ENCODE assay signal across 44 mouse cellular contexts in the genomic region with DNA sequence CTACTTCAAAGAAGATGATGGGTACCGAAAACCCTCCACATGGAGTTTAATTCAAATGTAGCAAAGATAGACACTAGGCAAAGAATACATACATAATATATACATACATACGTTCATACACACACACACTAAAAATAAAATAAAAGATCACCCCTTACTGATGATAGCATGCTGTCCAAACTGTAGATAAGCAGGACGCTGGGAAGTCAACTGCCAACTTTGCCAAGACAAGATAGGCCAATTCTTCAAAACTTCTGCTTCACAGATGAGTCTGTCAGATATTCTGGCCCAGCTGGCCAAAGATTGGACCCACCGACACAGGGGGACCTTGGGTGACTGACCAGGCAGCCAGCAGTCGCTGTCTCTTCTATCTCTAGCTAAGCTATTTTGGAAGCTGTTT. TPM values are rescaled to one million over a fixed set of nuclear protein-coding genes. Genes with fewer than 3 reads are reported as not detected.
"Had no signal": no experiment of that assay in that cellular context is flagged by ENCODE, and none has a peak within 500 bp of the region (broad histone marks: within the 10 kb centered on the region; RNA-seq: fewer than 3 reads in every experiment).

No protein-coding gene starts in this region.

- H3K4me1 ChIP-seq: limb, embryonic 12.5 days; limb, embryonic 13.5 days; limb, embryonic 15.5 days; liver, embryonic 12.5 days; liver, embryonic 13.5 days; liver, embryonic 15.5 days; lung, embryonic 15.5 days; midbrain, embryonic 12.5 days; midbrain, embryonic 13.5 days; midbrain, embryonic 15.5 days had no signal

- H3K36me3 ChIP-seq: limb, embryonic 10.5 days; limb, embryonic 12.5 days; limb, embryonic 13.5 days; limb, embryonic 15.5 days; liver, embryonic 12.5 days; liver, embryonic 13.5 days; liver, embryonic 15.5 days; lung, embryonic 15.5 days; midbrain, embryonic 10.5 days; midbrain, embryonic 12.5 days; midbrain, embryonic 13.5 days; midbrain, embryonic 15.5 days had no signal

- DNase-seq: left cerebral cortex, postnatal 4 days; liver; liver, embryonic 13.5 days; liver, postnatal 0 days; lung, adult 18-20 months; lung, adult 2 months; lung, embryonic 14.5 days; lung, postnatal 10 days; lung, postnatal 14 days; lung, postnatal 36 days; lung, postnatal 4 days; midbrain, embryonic 14.5 days had no signal

- H3K27me3 ChIP-seq: limb, embryonic 12.5 days; limb, embryonic 13.5 days; limb, embryonic 15.5 days; liver, embryonic 13.5 days; lung, embryonic 15.5 days; midbrain, embryonic 13.5 days; midbrain, embryonic 15.5 days had no signal

- ATAC-seq: liver, embryonic 12.5 days; liver, postnatal 0 days; lung, postnatal 0 days; midbrain, embryonic 13.5 days; midbrain, embryonic 15.5 days; midbrain, embryonic 16.5 days had no signal

- H3K9me3 ChIP-seq: limb, embryonic 10.5 days; limb, embryonic 12.5 days; limb, embryonic 13.5 days; limb, embryonic 15.5 days; liver, embryonic 12.5 days; liver, embryonic 13.5 days; liver, embryonic 15.5 days; lung, embryonic 15.5 days; midbrain, embryonic 10.5 days; midbrain, embryonic 12.5 days; midbrain, embryonic 13.5 days; midbrain, embryonic 15.5 days had no signal

- H3K9ac ChIP-seq: limb, embryonic 12.5 days; limb, embryonic 13.5 days; limb, embryonic 15.5 days; liver, embryonic 12.5 days; liver, embryonic 13.5 days; liver, embryonic 14.5 days; liver, embryonic 15.5 days; liver, postnatal 0 days; lung, embryonic 14.5 days; lung, embryonic 15.5 days; midbrain, embryonic 12.5 days; midbrain, embryonic 13.5 days; midbrain, embryonic 15.5 days had no signal

- H3K27ac ChIP-seq: left cerebral cortex, adult 2 months; limb, embryonic 10.5 days; limb, embryonic 12.5 days; limb, embryonic 13.5 days; limb, embryonic 15.5 days; liver, embryonic 12.5 days; liver, embryonic 13.5 days; liver, embryonic 14.5 days; liver, embryonic 15.5 days; lung, embryonic 15.5 days; macrophage; midbrain, embryonic 10.5 days; midbrain, embryonic 12.5 days; midbrain, embryonic 13.5 days; midbrain, embryonic 15.5 days had no signal

- H3K4me3 ChIP-seq: left cerebral cortex, adult 2 months; limb, embryonic 10.5 days; limb, embryonic 12.5 days; limb, embryonic 13.5 days; limb, embryonic 15.5 days; liver, embryonic 12.5 days; liver, embryonic 13.5 days; liver, embryonic 15.5 days; lung, embryonic 15.5 days; megakaryocyte, embryonic 14.5 days; midbrain, embryonic 10.5 days; midbrain, embryonic 12.5 days; midbrain, embryonic 13.5 days; midbrain, embryonic 15.5 days; myocyte had no signal

RNA-seq across cellular contexts. Expression of gene Cd72, which starts 8.7 kb away (rescaled TPM):
- total RNA-seq: left cerebral cortex, postnatal 4 days; midbrain, postnatal 0 days had no signal

RNA-seq across cellular contexts. Expression of gene Sit1, which starts 20.4 kb away (rescaled TPM):
- total RNA-seq: left cerebral cortex, adult 2 months; left cerebral cortex, postnatal 10 days; left cerebral cortex, postnatal 14 days; left cerebral cortex, postnatal 25 days; left cerebral cortex, postnatal 36 days; left cerebral cortex, postnatal 4 days; liver, adult 2 months; megakaryocyte progenitor cell, adult 5-6 weeks; midbrain, postnatal 0 days had no signal
- polyA plus RNA-seq: limb, embryonic 10.5 days; limb, embryonic 11.5 days; limb, embryonic 12.5 days; limb, embryonic 13.5 days; limb, embryonic 14.5 days; limb, embryonic 15.5 days; liver, embryonic 11.5 days; liver, embryonic 12.5 days; liver, embryonic 13.5 days; lung, embryonic 14.5 days; lung, postnatal 0 days; macrophage; midbrain, embryonic 10.5 days; midbrain, embryonic 11.5 days; midbrain, embryonic 12.5 days; midbrain, embryonic 13.5 days; midbrain, embryonic 14.5 days; midbrain, embryonic 15.5 days; midbrain, embryonic 16.5 days; midbrain, postnatal 0 days; myocyte; neural tube, embryonic 11.5 days had no signal

RNA-seq across cellular contexts. Expression of gene Fam166b, which starts 34.2 kb away (rescaled TPM):
- total RNA-seq: liver, adult 2 months; megakaryocyte progenitor cell, adult 5-6 weeks; megakaryocyte, adult 5-6 weeks had no signal
- polyA plus RNA-seq: limb, embryonic 11.5 days; limb, embryonic 12.5 days; limb, embryonic 13.5 days; liver, adult 2 months; liver, embryonic 11.5 days; liver, embryonic 12.5 days; liver, embryonic 13.5 days; liver, embryonic 14.5 days; liver, embryonic 15.5 days; liver, embryonic 16.5 days; macrophage had no signal
